Mouse (Mus musculus) embryo, embryonic 11.5 days (tissue): ENCODE measurements around the gene Col9a1.

Source experiments
- DNase-seq: peaks from one replicate; pipeline ENCODE4 v3.0.0-alpha.2; 2012; ENCODE audit warnings: low read depth, low spot score

Gene Col9a1

GRCm38 (mm10) chr1:24222231-24222630 is 44.8 kb downstream of the Col9a1 start:
- no peak for DNase-seq

DNA sequence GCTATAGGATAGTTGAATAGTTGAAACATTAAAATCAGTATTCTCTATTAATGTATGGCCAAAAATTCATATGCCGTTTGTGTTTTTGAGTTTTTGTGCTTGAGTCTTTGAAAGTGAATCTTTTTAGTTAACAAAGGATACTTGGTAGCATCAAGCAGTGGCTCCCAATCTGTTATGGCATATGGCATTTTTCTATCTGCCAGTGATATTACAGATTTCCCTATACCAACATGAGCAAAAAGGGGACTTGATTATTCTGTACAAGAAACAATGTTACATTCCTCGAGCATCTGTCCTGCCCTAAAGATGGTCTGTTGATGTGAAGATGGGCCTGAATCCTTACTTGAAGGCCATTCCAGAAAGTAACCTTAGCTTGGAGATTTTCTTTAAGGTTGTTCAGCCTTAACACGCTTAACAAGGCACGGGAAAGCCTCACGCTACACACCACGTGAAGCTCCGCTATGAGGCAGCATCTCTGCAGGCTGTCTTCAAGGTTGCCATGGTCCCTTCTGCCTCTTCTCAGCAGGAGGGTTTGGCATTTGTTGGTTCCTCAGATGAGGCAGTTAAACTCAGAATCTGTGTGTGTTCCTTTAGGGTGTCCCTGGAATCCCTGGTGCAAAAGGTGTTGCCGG is 45.7 kb downstream of the Col9a1 start:
- DNase-seq: no peak

DNA sequence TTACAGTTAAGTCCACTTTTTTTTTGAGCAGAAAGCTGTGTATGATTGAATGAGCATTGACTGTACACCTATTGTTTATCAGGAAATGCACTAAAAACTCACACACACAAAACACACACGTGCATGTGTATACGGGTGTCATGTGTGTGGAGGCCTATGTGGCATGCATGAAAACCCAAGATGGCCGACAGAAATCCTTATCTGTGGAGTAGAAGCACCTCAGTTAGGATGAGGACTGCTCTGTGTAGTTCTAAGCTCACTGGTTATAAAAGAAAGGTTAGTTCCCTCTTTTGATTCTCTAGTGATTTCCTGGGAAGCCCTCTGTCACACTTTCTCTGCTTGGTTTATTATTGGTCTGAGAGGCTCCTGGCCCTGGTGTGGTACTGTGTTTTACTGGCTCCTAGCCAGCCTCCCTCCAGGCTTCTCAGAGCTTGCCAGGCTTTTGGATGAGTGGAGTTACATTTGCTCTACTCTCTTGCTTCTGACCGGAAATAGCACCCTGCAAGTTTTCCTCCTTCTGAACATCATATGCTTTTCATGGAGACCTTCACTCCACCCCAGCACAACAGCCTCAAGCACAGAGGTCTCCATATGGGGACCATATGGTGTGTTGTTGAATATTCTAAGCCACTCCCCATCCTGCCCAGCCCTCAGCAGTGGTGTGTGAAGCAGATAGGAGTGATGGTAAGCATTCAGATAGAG is 48.6 kb downstream of the Col9a1 start:
- DNase-seq: no peak

DNA sequence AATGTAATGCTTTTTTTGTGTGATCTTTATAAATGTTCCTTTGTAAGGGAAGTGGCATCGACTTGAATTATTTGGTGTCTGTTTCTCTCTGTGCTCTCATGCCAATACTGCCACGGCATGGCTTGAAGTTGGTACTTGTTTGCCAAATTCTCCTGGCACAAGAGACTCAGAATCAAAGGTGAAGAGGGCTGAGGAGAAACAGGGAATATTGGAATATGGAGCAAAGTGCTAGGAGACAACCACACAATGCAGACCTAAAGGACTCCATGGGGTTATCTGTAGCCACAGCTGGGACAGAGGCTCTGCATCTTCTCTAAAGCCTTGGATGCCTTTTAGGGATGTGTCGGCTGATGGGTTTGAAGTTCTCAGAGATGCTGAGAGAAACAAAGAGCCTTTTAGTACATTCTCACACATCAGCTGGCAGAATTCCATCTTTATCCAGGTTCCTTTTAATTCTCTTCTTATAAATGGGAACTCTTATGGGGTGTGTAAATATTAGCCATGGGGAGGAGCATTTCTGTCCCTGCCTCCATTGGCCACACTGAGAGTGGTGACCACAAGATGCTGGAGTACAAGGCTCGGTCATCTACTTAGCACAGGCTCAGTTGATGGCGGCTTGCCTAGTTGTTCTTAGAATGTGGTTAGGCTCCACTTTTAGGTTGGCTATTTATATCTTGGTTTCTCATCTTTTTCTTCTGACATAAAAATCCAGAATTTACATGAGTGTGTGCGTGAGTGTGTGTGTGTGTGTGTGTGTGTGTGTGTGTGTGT is 49.7 kb downstream of the Col9a1 start:
- no peak for DNase-seq

DNA sequence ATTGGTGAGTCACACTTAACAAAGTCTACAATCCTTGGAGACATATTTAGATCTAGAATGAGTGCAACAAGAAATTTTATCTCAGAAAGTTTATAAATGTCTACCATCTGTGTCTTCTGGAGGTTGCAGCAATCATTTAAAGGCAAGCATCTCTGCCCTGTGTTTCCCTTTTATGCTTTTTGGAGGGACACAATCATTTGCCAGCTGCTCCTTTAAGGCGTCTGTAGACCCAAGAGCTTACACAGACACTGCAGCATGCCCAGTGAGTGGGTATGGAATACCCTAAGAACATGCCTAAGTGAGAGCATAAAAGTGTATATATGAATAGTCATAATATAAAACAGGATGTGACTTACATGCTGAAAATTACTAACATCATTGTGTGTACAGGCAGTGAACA is 52.1 kb downstream of the Col9a1 start:
- DNase-seq: no peak

GRCm38 (mm10) chr1:24230428-24230827 is 53.0 kb downstream of the Col9a1 start:
- DNase-seq: no peak

GRCm38 (mm10) chr1:24231504-24232270 is 54.3 kb downstream of the Col9a1 start:
- DNase-seq: no peak

DNA sequence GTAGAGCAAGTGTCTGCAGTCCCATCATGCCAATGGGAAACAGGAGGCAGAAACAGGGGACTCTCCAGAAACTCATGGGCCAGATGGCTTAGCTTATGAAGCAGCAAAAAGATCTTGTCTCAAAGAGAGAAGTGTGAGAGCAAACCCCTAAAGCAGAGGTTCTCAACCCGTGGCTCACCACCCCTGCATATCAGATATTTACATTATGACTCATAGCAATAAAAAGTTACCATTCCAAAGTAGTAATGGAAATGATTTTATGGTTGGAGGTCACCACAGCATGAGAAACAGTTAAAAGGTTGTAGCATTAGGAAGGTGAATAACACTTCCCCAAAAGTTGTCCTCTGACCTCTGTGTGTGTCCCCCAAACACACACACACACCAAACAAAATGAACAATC is 58.9 kb downstream of the Col9a1 start:
- DNase-seq: no peak

- DNase-seq: no peak
Observed at GRCm38 (mm10) chr1:24240039-24240691, 62.8 kb downstream of the Col9a1 start.

GRCm38 (mm10) chr1:24244931-24245330 is 67.5 kb downstream of the Col9a1 start:
- DNase-seq: no peak

GRCm38 (mm10) chr1:24245700-24246375 is 68.4 kb downstream of the Col9a1 start:
- DNase-seq: no peak

DNA sequence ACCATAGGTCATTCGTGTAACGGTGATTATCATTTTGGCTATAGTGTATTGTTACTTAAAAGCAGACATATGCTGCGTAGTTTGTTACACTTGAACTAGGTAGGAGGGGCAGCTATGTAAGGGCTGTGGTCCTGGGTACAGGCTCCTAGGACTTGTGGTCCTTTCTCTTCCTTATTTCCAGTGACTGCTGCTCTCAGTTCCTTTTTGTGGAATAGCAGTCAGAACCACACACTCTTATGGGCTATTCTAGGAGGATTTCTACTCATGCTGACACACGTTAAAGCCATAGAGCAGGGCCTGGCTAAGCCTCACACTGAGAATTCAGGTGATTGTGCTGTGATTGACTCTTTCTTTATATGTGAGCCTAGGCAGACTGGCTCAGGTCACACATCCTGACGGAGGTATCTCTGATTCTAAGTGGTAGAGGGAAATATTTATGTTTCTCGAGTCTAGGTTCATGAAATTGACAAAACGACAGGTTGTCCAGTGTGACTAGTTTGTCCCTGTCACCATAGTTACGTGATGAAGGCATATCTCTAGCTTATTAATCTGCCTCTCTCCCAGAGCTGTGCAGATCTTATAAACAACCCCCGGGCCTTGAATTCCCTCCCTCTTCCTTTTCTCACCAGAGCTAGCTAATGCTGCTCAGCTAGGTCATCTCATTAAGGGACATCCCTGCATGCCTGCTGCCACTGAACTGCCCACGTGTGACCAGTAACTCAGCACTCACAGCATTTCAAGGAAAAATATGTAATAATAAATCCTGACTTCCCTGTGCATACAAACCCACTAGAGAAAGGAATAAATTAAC is 71.1 kb downstream of the Col9a1 start:
- no peak for DNase-seq

DNA sequence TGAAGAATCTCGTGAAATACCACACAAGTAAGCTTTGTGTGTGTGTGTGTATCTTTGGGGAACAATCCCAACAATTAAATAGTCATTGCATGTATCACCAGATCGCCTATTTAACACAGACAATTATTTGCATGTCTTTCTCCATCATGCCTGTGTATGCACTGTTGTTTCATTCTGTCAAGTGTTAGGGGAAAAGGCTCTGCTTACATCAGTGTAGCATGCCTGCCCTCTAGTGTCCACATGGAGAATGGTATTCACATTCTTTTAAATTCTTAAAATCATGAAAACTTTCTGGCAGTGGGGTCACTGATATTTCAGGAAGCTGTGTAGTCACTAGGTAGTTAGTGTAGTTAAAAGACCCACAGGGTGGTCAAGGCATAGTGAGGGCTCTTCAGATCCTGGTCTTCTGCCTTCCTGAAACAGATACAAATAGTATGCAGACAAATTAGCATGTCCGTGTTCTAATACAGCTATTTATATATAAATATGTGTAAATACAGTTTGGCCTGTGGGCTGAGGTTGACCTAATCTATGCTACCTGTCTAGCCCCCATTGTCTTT is 71.8 kb downstream of the Col9a1 start:
- DNase-seq: peak; percentile 35

DNA sequence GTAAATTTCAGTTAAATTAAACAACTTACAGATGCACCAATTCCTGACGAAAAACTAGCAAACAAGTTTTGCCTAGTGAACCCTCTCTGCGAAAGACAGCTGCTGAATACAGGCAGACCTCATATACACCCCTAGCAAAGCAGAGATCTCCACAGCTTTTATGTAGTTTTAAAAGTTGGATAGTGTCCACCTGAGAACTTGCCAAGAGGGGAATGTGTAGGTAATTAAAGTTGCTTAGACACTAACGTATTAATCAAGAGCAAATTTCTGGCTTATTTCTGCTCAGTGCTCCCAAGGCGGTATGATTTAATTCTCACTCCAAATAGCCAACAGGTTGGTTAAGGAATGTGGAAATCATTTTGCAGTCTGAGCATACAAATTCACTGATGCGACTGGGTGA is 80.6 kb downstream of the Col9a1 start:
- DNase-seq: no peak

- DNase-seq: no peak
Observed at GRCm38 (mm10) chr1:24259419-24259818, 82.0 kb downstream of the Col9a1 start.

- DNase-seq: no peak
Observed at GRCm38 (mm10) chr1:24261181-24261580, 83.8 kb downstream of the Col9a1 start.

DNA sequence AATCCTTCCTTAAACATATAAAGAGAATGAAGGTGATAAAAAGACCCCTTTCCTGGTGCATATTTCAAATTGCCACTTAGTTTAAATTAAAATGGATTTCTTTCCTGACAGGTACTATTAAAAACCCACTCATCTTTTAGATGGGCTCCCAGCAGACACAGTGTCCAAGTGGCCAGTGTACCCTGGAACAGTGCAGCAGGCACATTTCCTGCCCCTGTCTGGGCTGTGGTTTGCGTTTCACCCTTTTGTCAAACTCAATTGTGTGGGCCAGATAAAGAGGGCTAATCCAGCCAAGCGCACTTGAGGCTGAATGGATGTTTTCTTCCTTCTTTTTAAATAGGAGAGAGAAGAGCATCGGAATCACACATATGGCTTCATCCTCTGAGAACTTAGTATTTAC is 89.6 kb downstream of the Col9a1 start:
- DNase-seq: no peak

DNA sequence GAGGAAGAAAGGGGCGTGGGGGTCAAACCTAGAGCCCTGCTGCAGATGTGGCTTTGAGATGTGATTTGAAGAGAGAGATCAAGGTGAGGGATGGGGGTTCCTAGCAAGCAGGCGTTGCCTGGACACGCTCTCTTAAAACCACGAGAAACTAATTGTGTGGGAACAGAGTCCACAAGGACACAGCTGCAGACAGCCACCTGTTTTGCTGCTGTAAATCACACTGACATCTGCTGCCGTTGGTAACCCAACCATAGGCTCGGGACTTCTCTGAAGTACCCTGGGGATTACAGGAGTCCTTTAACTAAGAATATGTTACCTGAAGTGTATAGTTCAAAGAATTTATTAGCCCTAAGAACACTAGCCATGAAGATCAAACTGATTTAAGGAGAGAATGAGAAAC is 109.0 kb downstream of the Col9a1 start:
- DNase-seq: peak; percentile 27

DNA sequence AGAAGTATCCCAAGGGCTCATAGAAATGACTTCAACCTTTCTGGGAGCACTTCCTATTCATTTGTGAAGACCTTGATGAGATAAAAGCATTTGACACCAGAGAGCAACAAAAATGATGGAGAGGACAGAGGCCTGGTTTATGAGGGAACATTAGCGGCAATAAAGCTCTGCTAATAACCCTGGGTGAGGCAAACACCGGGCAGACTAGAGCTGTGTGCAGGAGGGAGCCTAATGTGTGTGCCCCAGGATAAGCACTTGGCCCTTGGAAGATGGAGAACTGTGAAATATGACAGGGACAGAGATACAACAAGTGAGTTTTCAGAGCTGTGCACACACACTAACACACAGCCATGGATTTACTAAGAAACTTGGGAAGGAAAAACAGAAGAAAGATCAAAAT is 115.1 kb downstream of the Col9a1 start:
- no peak for DNase-seq
